Comparison of ENCODE assay signal across 8 mouse cellular contexts in the genomic region with DNA sequence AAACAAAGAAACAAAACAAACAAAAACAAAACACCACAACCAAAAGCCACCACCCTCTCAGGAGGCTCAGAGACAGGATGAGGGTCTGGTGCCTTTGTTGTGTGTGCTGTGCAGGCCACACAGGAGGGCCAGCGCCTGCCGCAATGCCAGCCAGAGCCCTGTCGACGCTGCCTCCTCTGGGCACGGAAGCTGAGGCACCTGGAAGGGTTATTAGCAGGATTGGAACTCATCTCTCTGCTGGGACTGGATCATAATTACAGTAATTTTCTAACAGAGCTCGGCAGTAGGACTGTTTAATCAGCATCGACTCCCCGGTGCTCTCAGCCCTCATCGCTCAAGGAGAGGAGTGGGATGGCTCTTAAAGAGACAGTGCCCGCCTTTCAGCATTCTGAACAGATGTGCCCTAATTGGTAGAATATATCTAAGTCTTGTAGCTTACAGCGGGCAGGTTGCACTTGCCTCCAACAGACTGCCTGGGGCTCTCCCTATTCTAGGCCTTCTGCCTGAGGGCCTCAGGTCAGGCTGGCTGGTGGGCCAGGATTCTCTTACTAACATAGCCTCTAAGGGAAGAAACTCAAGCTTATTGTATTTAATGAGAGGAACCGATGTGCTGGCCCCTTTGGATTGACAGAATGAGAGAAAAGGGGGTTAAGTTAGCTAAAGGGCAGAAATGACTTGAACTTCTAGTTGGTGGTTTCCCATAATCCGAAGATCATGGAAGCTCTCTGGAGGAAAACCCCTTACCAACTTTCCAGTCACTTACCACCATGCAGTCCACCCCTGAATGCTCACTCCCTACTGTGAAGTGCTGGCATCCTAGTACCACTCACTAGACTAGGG. TPM values are rescaled to one million over a fixed set of nuclear protein-coding genes. Genes with fewer than 3 reads are reported as not detected.
DNase-seq lines count a peak whose midpoint lies in the region; ATAC-seq and TF ChIP-seq lines count a peak whose summit lies in the region.
"Had no signal": no experiment of that assay in that cellular context is flagged by ENCODE, and none has a peak within 500 bp of the region (broad histone marks: within the 10 kb centered on the region; RNA-seq: fewer than 3 reads in every experiment).

No protein-coding gene starts in this region.

- H3K36me3 ChIP-seq in liver, adult 2 months (ENCODE audit: control insufficient read depth, insufficient read depth, low read length) = peaks cover 7% of the 10 kb centered on the region; the same call in 1 of the 2 replicates
- peaks cover 8% of the 10 kb centered on the region; the same call in 1 of the 2 replicates for H3K36me3 ChIP-seq in liver, embryonic 11.5 days (ENCODE audit: control insufficient read depth, insufficient read depth, low read length)
- peaks cover 27% of the 10 kb centered on the region for H3K36me3 ChIP-seq in forebrain, embryonic 10.5 days (replicated peaks)
- peaks cover 21% of the 10 kb centered on the region for H3K36me3 ChIP-seq in hindbrain, postnatal 0 days (ENCODE audit: insufficient read depth, low read length)
- H3K36me3 ChIP-seq in neural tube, embryonic 14.5 days (ENCODE audit: control insufficient read depth, insufficient read depth, low read length) = peaks cover 15% of the 10 kb centered on the region

- WGBS in liver, adult 2 months = 71% methylated on average over 13 of the region's 13 CpGs
- 56% methylated on average over 13 of the region's 13 CpGs for WGBS in liver, embryonic 11.5 days
- WGBS in forebrain, embryonic 10.5 days = 35% methylated on average over 13 of the region's 13 CpGs
- WGBS in hindbrain, postnatal 0 days = 23% methylated on average over 13 of the region's 13 CpGs
- 22% methylated on average over 13 of the region's 13 CpGs for WGBS in neural tube, embryonic 14.5 days

- ATAC-seq in liver, embryonic 11.5 days (replicated peaks; ENCODE audit: low FRiP score) = no peak
- ATAC-seq in hindbrain, postnatal 0 days = no peak
- peak; percentile 64 for ATAC-seq in neural tube, embryonic 14.5 days (ENCODE audit: low read depth)
- no peak for ATAC-seq in CD4-positive, CD25-positive, alpha-beta regulatory T cell, adult 4 months

- H3K79me2 ChIP-seq in liver, adult 2 months (ENCODE audit: control insufficient read depth, insufficient read depth, low read length) = no peaks in the 10 kb centered on the region

- no peaks in the 10 kb centered on the region for H3K9me3 ChIP-seq in liver, embryonic 11.5 days (ENCODE audit: control insufficient read depth, low read length)
- no peaks in the 10 kb centered on the region for H3K9me3 ChIP-seq in forebrain, embryonic 10.5 days
- no peaks in the 10 kb centered on the region for H3K9me3 ChIP-seq in hindbrain, postnatal 0 days (ENCODE audit: low read length)
- H3K9me3 ChIP-seq in neural tube, embryonic 14.5 days (ENCODE audit: control insufficient read depth, low read length) = no peaks in the 10 kb centered on the region

- TF ChIP-seq CTCF in liver, adult 2 months (IDR thresholded peaks at IDR 0.05; ENCODE audit: low read depth, low read length) = no peak
- TF ChIP-seq CTCF in hindbrain, postnatal 0 days (IDR thresholded peaks at IDR 0.05; ENCODE audit: low read depth) = no peak

- H3K9ac ChIP-seq in liver, adult 2 months (ENCODE audit: low read depth, low read length) = no peak overlapping the region
- no peak overlapping the region for H3K9ac ChIP-seq in liver, embryonic 11.5 days (ENCODE audit: low read depth, low read length)
- no peak overlapping the region for H3K9ac ChIP-seq in hindbrain, postnatal 0 days (replicated peaks; ENCODE audit: low read length)
- 0 out of 2 replicates have a peak overlapping the region, but pooled peaks have one; percentile 8 for H3K9ac ChIP-seq in neural tube, embryonic 14.5 days (replicated peaks; ENCODE audit: low read depth, low read length)
- H3K9ac ChIP-seq: liver, embryonic 14.5 days had no signal

- H3K4me2 ChIP-seq in liver, embryonic 11.5 days = no peak overlapping the region
- H3K4me2 ChIP-seq in hindbrain, postnatal 0 days (ENCODE audit: low read depth, low read length) = peak overlapping the region; percentile 13; the same call in 1 of the 2 replicates
- H3K4me2 ChIP-seq in neural tube, embryonic 14.5 days (ENCODE audit: low read depth, low read length) = no peak overlapping the region

- no peak overlapping the region for H3K4me3 ChIP-seq in liver, adult 2 months (ENCODE audit: insufficient read depth, low read depth, low read length)
- no peak overlapping the region for H3K4me3 ChIP-seq in liver, embryonic 11.5 days (ENCODE audit: low read depth, low read length)
- peak overlapping the region; percentile 15; the same call in 1 of the 2 replicates for H3K4me3 ChIP-seq in forebrain, embryonic 10.5 days
- no peak overlapping the region for H3K4me3 ChIP-seq in hindbrain, postnatal 0 days (ENCODE audit: low read length)
- no peak overlapping the region for H3K4me3 ChIP-seq in neural tube, embryonic 14.5 days (ENCODE audit: low read depth, low read length)

- no peak for TF ChIP-seq POLR2A in liver, adult 2 months (IDR thresholded peaks at IDR 0.05; ENCODE audit: extremely low read depth, insufficient read depth, low read length)

- no peak for DNase-seq in liver, adult 2 months (ENCODE audit: extremely low read depth, low read depth, low spot score)
- no peak for DNase-seq in liver, embryonic 11.5 days (ENCODE audit: low spot score)
- DNase-seq in forebrain, embryonic 10.5 days (ENCODE audit: extremely low spot score, low spot score) = no peak
- no peak for DNase-seq in hindbrain, postnatal 0 days (ENCODE audit: low spot score)
- DNase-seq in right cerebral cortex, adult 18-20 months = no peak

- H3K27ac ChIP-seq in liver, adult 2 months (replicated peaks; ENCODE audit: insufficient read depth, low read depth, low read length) = peak overlapping the region; percentile 8
- H3K27ac ChIP-seq in liver, embryonic 11.5 days (ENCODE audit: low read depth, low read length) = no peak overlapping the region; the same call in 1 of the 2 replicates
- peak overlapping the region; percentile 66 for H3K27ac ChIP-seq in forebrain, embryonic 10.5 days
- H3K27ac ChIP-seq in hindbrain, postnatal 0 days = peak overlapping the region; percentile 32; the same call in 1 of the 2 replicates
- H3K27ac ChIP-seq in neural tube, embryonic 14.5 days (ENCODE audit: low read depth, low read length) = peak overlapping the region; percentile 78
- H3K27ac ChIP-seq: liver, embryonic 14.5 days had no signal

- no peaks in the 10 kb centered on the region for H3K4me1 ChIP-seq in liver, adult 2 months (ENCODE audit: control insufficient read depth, insufficient read depth, low read length)
- H3K4me1 ChIP-seq in liver, embryonic 11.5 days (replicated peaks; ENCODE audit: control insufficient read depth, insufficient read depth, low read length) = peaks cover 7% of the 10 kb centered on the region; the same call in 1 of the 2 replicates
- H3K4me1 ChIP-seq in forebrain, embryonic 10.5 days = peaks cover 56% of the 10 kb centered on the region
- H3K4me1 ChIP-seq in hindbrain, postnatal 0 days (ENCODE audit: insufficient read depth, low read length) = peaks cover 4% of the 10 kb centered on the region
- H3K4me1 ChIP-seq in neural tube, embryonic 14.5 days (ENCODE audit: control insufficient read depth, insufficient read depth, low read length) = peaks cover 49% of the 10 kb centered on the region

- H3K27me3 ChIP-seq in liver, adult 2 months (ENCODE audit: control insufficient read depth, insufficient read depth, low read length) = no peaks in the 10 kb centered on the region
- H3K27me3 ChIP-seq in liver, embryonic 11.5 days (replicated peaks; ENCODE audit: control insufficient read depth, insufficient read depth, low read length) = no peaks in the 10 kb centered on the region
- no peaks in the 10 kb centered on the region for H3K27me3 ChIP-seq in forebrain, embryonic 10.5 days (ENCODE audit: poor library complexity, severe bottlenecking)
- no peaks in the 10 kb centered on the region for H3K27me3 ChIP-seq in hindbrain, postnatal 0 days (ENCODE audit: insufficient read depth, low read length)
- H3K27me3 ChIP-seq in neural tube, embryonic 14.5 days (ENCODE audit: control insufficient read depth, insufficient read depth, low read length) = no peaks in the 10 kb centered on the region

RNA-seq across cellular contexts. Expression of a gene that starts 12.6 kb away (rescaled TPM):
- 6.3 and 7.5 TPM in 2 replicates for total RNA-seq in liver, adult 2 months (2014; rRNA removed)
- 7.8 and 8.1 TPM in 2 replicates for polyA plus RNA-seq in liver, adult 2 months (2012; rRNA removed)
- 10.5 and 12.0 TPM in 2 replicates for polyA plus RNA-seq in liver, embryonic 11.5 days (2014; fragmentation: Nextera tagmentation; extraction: Ambion mirVana)
- 25.7 and 27.5 TPM in 2 replicates for polyA plus RNA-seq in forebrain, embryonic 10.5 days (2016; fragmentation: Nextera tagmentation; extraction: Ambion mirVana)
- total RNA-seq in hindbrain, postnatal 0 days (2014; rRNA removed) = 66.0 and 71.4 TPM in 2 replicates
- 36.5 and 40.9 TPM in 2 replicates for polyA plus RNA-seq in hindbrain, postnatal 0 days (2015; fragmentation: Nextera tagmentation; extraction: Ambion mirVana)
- 43.9 and 51.2 TPM in 2 replicates for polyA plus RNA-seq in neural tube, embryonic 14.5 days (2014; fragmentation: Nextera tagmentation; extraction: Ambion mirVana)
- 10 to 100 TPM; 11.7 to 21.8 TPM for polyA plus RNA-seq in CD4-positive, CD25-positive, alpha-beta regulatory T cell, adult 4 months (2017; shearing (Covaris generic))

RNA-seq across cellular contexts. Expression of a gene that starts 24.2 kb away (rescaled TPM):
- total RNA-seq in liver, adult 2 months (2014; rRNA removed) = 16.0 and 16.8 TPM in 2 replicates
- 9.2 and 9.7 TPM in 2 replicates for polyA plus RNA-seq in liver, adult 2 months (2012; rRNA removed)
- polyA plus RNA-seq in liver, embryonic 11.5 days (2014; fragmentation: Nextera tagmentation; extraction: Ambion mirVana) = 76.7 and 82.0 TPM in 2 replicates
- polyA plus RNA-seq in forebrain, embryonic 10.5 days (2016; fragmentation: Nextera tagmentation; extraction: Ambion mirVana) = 188 and 202 TPM in 2 replicates
- total RNA-seq in hindbrain, postnatal 0 days (2014; rRNA removed) = 23.1 and 27.9 TPM in 2 replicates
- polyA plus RNA-seq in hindbrain, postnatal 0 days (2015; fragmentation: Nextera tagmentation; extraction: Ambion mirVana) = 57.2 and 63.0 TPM in 2 replicates
- 62.5 and 66.5 TPM in 2 replicates for polyA plus RNA-seq in neural tube, embryonic 14.5 days (2014; fragmentation: Nextera tagmentation; extraction: Ambion mirVana)
- 10 to 100 TPM; 50.8 to 52.7 TPM for polyA plus RNA-seq in CD4-positive, CD25-positive, alpha-beta regulatory T cell, adult 4 months (2017; shearing (Covaris generic))
